8 mouse cellular contexts compared by ENCODE assay signal in genomic region chr2:105904757-105905146, GRCm38 (mm10). TPM values are rescaled to one million over a fixed set of nuclear protein-coding genes. Genes with fewer than 3 reads are reported as not detected.
DNase-seq lines count a peak whose midpoint lies in the region; ATAC-seq lines count a peak whose summit lies in the region.

No protein-coding gene starts in this region.

- no peaks in the 10 kb centered on the region for H3K27me3 ChIP-seq in heart, embryonic 15.5 days
- no peaks in the 10 kb centered on the region for H3K27me3 ChIP-seq in hindbrain, embryonic 12.5 days
- no peaks in the 10 kb centered on the region for H3K27me3 ChIP-seq in midbrain, embryonic 11.5 days (ENCODE audit: control insufficient read depth, insufficient read depth, low read length)

- H3K36me3 ChIP-seq in heart, embryonic 15.5 days: no peaks in the 10 kb centered on the region
- H3K36me3 ChIP-seq in hindbrain, embryonic 12.5 days: no peaks in the 10 kb centered on the region
- H3K36me3 ChIP-seq in midbrain, embryonic 11.5 days (ENCODE audit: control insufficient read depth, insufficient read depth, low read length): no peaks in the 10 kb centered on the region

- 0% methylated on average over 12 of the region's 12 CpGs for WGBS in heart, embryonic 15.5 days
- under 1% methylated on average over 12 of the region's 12 CpGs for WGBS in hindbrain, embryonic 12.5 days
- WGBS in midbrain, embryonic 11.5 days: under 1% methylated on average over 12 of the region's 12 CpGs

- ATAC-seq in heart, embryonic 15.5 days (replicated peaks; ENCODE audit: insufficient number of reproducible peaks, insufficient read depth, low FRiP score, low read depth): peak; percentile 30; the same call in 1 of the 2 replicates
- peak; percentile 62 for ATAC-seq in hindbrain, embryonic 12.5 days (ENCODE audit: low FRiP score)
- ATAC-seq in midbrain, embryonic 11.5 days (ENCODE audit: low FRiP score): peak; percentile 42

- H3K27ac ChIP-seq in heart, embryonic 15.5 days: peak overlapping the region; percentile 71
- H3K27ac ChIP-seq in hindbrain, embryonic 12.5 days: 0 out of 2 replicates have a peak overlapping the region, but pooled peaks have one; percentile 23
- H3K27ac ChIP-seq in midbrain, embryonic 11.5 days (ENCODE audit: low read depth, low read length): no peak overlapping the region

- no peaks in the 10 kb centered on the region for H3K9me3 ChIP-seq in heart, embryonic 15.5 days (replicated peaks)
- H3K9me3 ChIP-seq in hindbrain, embryonic 12.5 days (replicated peaks): no peaks in the 10 kb centered on the region
- H3K9me3 ChIP-seq in midbrain, embryonic 11.5 days (ENCODE audit: control insufficient read depth, low read length): no peaks in the 10 kb centered on the region

- peak overlapping the region; percentile 72 for H3K4me2 ChIP-seq in heart, embryonic 15.5 days
- H3K4me2 ChIP-seq in hindbrain, embryonic 12.5 days (replicated peaks): peak overlapping the region; percentile 80
- H3K4me2 ChIP-seq in midbrain, embryonic 11.5 days: peak overlapping the region; percentile 81

- DNase-seq in heart, adult 18-20 months: no peak
- DNase-seq in WW6 (ENCODE audit: low read depth, low spot score): peak; percentile 5
- DNase-seq in midbrain, embryonic 11.5 days (ENCODE audit: low spot score, missing footprints): no peak
- DNase-seq in ovary, postnatal 10 days (ENCODE audit: low spot score): no peak
- DNase-seq in urinary bladder, postnatal 36 days (ENCODE audit: low spot score in 2 of 2): no peak
- DNase-seq in frontal cortex, postnatal 14 days (ENCODE audit: low spot score in 2 of 2): no peak

- H3K9ac ChIP-seq in heart, embryonic 15.5 days: peak overlapping the region; percentile 74
- peak overlapping the region; percentile 79 for H3K9ac ChIP-seq in hindbrain, embryonic 12.5 days
- H3K9ac ChIP-seq in midbrain, embryonic 11.5 days (ENCODE audit: low read length): peak overlapping the region; percentile 54

- peak overlapping the region; percentile 80 for H3K4me3 ChIP-seq in heart, embryonic 15.5 days
- peak overlapping the region; percentile 89 for H3K4me3 ChIP-seq in hindbrain, embryonic 12.5 days
- H3K4me3 ChIP-seq in midbrain, embryonic 11.5 days (ENCODE audit: low read depth, low read length): peak overlapping the region; percentile 83

- peaks cover 3% of the 10 kb centered on the region for H3K4me1 ChIP-seq in heart, embryonic 15.5 days (replicated peaks)
- peaks cover 7% of the 10 kb centered on the region for H3K4me1 ChIP-seq in hindbrain, embryonic 12.5 days
- H3K4me1 ChIP-seq in midbrain, embryonic 11.5 days (ENCODE audit: control insufficient read depth, insufficient read depth, low read length): peaks cover 2% of the 10 kb centered on the region; the same call in 1 of the 2 replicates

RNA-seq across cellular contexts. Expression of gene Immp1l, which starts 0.3 kb away (rescaled TPM):
- 101 and 135 TPM in 2 replicates for polyA plus RNA-seq in heart, embryonic 15.5 days (2015; fragmentation: Nextera tagmentation; extraction: Ambion mirVana)
- total RNA-seq in heart, adult 18-20 months (2021): 10 to 100 TPM; 99.3 to 100.0 TPM
- 106 and 124 TPM in 2 replicates for polyA plus RNA-seq in hindbrain, embryonic 12.5 days (2016; fragmentation: Nextera tagmentation; extraction: Ambion mirVana)
- 132 and 136 TPM in 2 replicates for polyA plus RNA-seq in midbrain, embryonic 11.5 days (2014; fragmentation: Nextera tagmentation; extraction: Ambion mirVana)

RNA-seq across cellular contexts. Expression of gene Elp4, which starts 0.4 kb away (rescaled TPM):
- polyA plus RNA-seq in heart, embryonic 15.5 days (2015; fragmentation: Nextera tagmentation; extraction: Ambion mirVana): 19.0 and 22.4 TPM in 2 replicates
- 10 to 100 TPM; 12.4 to 17.4 TPM for total RNA-seq in heart, adult 18-20 months (2021)
- polyA plus RNA-seq in hindbrain, embryonic 12.5 days (2016; fragmentation: Nextera tagmentation; extraction: Ambion mirVana): 49.7 and 50.4 TPM in 2 replicates
- polyA plus RNA-seq in midbrain, embryonic 11.5 days (2014; fragmentation: Nextera tagmentation; extraction: Ambion mirVana): 59.6 and 61.9 TPM in 2 replicates
